Mouse (Mus musculus): Measurements from ENCODE around the gene Sept10.
A peak's percentile ranks its signal among the peaks of the same experiment; 100 is the strongest.

Gene Sept10

GRCm38 (mm10) chr10:59221473-59222270, at the start of gene Sept10, which contains the start of gene Sowahc:
TSS of gene Sept10 (minus strand) at chr10:59221847.
TSS of gene Sowahc (plus strand) at chr10:59221953.
- peak; percentile 93 for DNase-seq (ENCODE audit: low spot score)

GRCm38 (mm10) chr10:59268754-59269153, 47.1 kb upstream of the Sept10 start:
- DNase-seq (ENCODE audit: low spot score), result no peak

DNA sequence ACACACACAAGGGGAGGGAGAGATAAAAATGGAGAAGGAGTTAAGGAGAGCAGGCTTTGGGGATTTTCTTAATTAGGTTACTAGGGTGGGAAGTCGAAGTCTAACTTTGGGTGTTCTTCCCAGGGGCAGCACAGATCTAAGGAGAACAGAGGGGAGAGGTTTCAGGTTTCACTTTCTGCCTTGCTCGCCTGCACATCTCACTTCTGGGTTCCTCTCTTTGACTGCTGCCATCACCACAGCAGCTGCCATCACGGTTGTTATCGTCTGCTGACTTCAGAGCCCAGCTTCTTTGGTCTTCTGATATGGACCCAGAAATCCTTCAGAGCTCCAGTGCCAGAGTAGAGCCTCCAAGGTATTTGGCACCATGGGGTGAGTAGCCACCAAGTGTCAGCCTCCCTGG, 46.5 kb upstream of the Sept10 start:
- no peak for DNase-seq (ENCODE audit: low spot score)

- DNase-seq (ENCODE audit: low spot score), result no peak
Observed at GRCm38 (mm10) chr10:59267275-59267674, 45.6 kb upstream of the Sept10 start.

- DNase-seq (ENCODE audit: low spot score), result no peak
Observed at GRCm38 (mm10) chr10:59266097-59266496, 44.5 kb upstream of the Sept10 start.

- no peak for DNase-seq (ENCODE audit: low spot score)
Observed at GRCm38 (mm10) chr10:59265674-59266073, 44.0 kb upstream of the Sept10 start.

GRCm38 (mm10) chr10:59265067-59265466, 43.4 kb upstream of the Sept10 start:
- no peak for DNase-seq (ENCODE audit: low spot score)

DNA sequence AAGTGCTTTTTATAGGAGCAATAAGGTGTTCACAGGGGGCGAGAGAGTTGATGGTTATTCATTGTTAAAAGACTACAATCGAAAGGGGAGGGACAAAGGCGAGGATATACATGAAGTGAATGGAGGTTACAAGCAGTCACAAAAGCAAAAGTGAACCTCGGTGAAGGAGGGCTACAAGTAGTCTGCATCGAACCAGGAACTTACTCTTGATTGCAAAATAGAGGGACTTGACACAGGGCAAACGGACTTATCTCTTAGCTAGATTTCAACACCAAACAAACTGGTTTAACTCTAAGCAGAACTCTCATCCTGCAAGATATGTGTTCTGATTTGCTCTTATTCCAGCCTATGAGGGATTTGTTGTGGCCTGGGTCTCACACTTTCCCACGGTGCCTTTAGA, 41.3 kb upstream of the Sept10 start:
- DNase-seq (ENCODE audit: low spot score), result no peak

DNA sequence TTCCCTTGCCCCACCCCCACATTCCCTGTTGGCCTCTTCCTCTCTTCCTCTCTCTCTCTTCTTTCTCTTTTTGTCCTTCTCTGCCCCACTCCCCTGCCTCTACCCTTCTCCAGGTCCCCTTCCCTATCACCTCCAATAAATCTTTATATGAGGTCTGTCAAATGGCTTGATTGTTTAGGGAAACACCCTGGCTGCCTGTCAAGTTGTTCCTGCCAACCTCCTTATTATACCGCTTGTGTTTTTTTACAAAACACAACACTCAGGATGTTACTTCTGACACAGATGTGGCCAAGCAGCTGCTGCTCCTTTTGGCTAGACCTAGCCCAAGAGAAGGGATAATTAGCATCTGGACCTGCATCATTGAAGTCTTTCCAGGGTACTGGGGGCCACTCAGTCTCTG, 40.4 kb upstream of the Sept10 start:
- DNase-seq (ENCODE audit: low spot score), result no peak

DNA sequence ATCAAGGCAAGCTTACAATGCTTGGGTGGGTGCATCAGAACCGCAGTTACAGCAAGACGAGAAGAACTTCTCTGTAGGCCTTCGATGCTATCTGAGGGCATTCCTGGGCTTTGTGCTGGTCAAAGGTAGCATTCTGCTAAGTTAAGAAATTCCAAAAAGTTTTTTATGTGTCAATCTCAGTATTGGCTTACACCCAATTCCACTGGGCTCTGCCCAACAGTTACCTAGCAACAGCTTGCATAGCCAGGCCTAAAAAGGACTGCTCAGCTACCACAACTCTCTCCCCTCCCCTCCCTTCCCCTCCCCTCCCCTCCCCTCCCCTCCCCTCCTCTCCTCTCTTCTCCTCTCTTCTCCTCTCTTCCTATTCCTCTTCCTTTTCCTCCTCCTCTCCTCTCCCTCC, 40.0 kb upstream of the Sept10 start:
- no peak for DNase-seq (ENCODE audit: low spot score)

DNA sequence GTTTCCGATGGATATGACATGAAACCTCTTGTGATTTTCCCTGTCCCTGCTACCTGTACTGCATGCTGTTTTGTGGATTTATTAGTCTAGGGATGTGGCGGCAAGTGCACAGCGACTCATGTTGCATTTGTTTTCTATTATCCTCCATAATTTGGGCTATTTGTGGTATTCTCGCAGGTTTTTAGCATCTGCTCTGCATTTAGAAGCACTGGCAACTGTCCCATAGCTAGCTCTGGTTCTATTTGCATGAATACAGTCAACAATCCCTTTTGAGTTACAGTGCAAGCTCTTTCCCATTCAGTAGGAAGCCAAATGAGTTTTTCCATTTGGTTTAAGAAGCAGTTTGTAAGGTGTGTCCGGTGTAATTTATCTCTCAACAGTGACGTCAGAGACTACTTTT, 37.9 kb upstream of the Sept10 start:
- no peak for DNase-seq (ENCODE audit: low spot score)

DNA sequence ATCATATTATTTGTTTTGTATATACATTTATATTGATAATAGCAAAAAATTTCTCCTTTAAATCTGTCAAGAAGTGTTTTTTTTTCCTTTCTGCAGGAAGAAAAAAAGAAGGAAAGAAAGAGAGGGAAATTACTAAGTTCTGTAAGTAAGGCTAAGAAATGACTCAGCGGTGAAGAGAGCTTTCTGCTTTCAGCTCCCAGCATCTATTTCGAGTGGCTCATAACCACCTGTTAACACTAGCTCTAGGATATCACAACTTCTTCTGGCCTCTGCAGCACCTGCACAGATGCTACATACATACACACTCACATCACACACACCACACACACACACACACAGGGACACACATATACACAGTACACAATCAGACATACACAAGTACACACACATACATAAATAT, 34.9 kb upstream of the Sept10 start:
- no peak for DNase-seq (ENCODE audit: low spot score)

DNA sequence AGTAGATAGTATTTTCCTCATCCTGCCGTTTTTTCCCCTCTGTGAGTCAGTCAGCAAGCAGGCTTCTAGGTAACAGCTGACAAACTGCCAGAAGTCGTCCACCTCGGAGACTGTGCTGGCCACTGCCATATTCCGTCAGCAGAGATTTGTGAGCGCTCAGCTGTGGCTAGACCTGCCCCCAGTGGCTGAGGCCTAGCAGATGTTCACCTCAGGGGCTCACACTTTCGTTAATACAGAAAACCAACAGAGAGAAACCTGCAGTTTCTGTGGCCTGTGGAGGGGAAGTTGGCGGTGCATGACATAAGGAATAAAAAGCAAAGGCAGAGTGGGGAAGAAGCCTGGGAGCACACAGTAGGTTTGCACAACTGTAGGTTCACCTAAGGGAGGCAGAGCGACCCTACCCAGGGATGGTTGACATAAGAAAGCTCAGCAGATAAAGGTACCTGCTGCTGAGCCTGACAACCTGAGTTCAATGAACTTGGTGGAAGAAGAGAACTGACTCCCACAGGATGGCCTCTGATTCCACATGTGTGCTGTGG, 32.0 kb upstream of the Sept10 start:
- DNase-seq (ENCODE audit: low spot score), result no peak

DNA sequence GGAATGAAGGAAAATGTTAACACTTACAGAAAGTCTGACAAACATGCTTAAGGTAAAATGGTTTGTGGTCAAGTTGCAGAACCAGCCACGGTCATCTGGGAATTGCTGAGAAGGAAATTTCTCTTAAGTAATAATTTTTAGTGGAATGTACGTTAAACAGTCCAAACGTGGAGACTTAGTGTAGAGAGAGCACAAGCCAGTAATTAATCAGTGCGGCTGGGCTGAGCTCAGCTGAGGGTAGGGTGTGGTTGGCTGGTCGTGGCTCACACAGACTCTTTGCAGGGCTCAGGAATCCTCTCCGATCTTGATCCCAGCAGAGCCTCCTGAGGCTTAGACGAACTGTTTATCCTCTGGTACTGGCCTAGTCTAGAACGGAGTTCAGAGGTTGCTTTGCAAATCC, 30.7 kb upstream of the Sept10 start:
- DNase-seq (ENCODE audit: low spot score), result no peak

DNA sequence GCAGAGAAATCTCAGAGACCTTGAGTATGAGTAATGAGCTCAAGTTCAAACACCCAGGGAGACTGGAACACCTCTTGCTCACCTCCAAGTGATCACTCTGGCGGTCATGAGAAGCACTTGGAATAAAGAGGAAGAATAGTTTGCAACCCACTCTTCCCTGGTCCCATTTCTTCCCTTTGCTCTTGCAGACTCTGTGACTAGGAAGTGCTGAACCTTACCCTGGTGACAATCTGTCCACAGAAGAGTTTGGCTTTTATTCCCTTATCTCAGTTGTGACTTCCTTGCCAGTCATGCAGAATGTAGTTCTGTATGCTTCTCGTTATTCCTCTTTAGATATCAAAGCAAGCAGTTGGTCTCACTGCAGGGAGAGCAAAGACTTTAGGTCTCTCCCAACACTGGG, 30.3 kb upstream of the Sept10 start:
- DNase-seq (ENCODE audit: low spot score), result no peak

DNA sequence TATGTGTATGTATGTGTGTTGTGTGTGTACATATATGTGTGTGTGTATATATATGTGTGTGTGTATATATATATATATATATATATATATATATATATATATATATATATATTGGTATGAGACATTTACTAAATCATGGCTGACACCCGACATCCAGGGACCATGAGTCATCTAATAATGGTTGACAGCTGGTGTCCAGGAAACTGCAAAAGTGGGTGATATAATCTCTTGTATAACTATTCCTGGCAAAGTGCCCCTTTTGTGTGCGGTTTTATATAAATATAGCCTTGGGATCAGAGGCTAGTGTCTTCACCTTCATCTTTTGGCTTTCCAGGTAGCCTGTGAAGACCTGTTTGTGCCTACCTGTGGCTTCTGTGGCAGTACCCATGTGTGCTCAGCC, 29.0 kb upstream of the Sept10 start:
- DNase-seq (ENCODE audit: low spot score), result no peak

DNA sequence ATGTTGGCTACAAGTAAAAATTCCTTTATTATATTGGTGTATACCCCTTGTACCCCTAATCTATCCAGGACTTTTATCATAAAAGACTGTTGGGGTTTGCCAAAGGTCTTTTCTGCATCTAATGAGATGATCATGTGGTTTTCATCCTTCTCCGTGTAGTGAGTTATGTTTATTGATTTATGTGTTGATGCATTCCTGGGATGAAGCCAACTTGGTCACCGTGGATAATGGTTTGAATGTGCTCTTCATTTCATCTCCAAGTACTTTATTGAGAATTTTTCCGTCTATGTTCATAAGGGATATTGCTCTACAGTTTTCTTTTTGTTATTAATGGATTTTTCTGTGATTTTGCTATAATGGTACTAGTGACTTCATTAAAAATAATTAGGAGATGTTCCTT, 27.9 kb upstream of the Sept10 start:
- no peak for DNase-seq (ENCODE audit: low spot score)

- DNase-seq (ENCODE audit: low spot score), result peak; percentile 33
Observed at GRCm38 (mm10) chr10:59241141-59241541, 19.5 kb upstream of the Sept10 start.

DNA sequence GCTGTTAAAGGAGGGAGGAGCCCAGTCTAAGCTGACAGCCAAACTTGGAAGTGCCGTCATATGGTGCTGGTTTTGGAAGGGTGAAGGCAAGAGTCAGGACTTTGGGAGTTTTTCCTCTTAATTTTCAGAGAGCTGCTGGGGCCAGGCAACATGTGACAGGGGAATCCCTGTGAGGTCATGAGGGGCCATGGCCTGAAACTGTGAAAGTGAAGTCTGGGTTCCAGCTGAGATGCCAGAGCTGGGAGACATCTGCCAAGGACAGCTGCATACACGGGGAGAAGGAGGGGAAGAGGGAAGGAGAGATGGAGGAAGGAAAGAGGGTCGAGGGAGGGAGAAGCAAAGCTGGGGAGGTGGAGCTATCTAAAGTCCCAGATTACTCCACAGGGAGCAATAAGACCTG, 16.1 kb upstream of the Sept10 start:
- DNase-seq (ENCODE audit: low spot score), result no peak

DNA sequence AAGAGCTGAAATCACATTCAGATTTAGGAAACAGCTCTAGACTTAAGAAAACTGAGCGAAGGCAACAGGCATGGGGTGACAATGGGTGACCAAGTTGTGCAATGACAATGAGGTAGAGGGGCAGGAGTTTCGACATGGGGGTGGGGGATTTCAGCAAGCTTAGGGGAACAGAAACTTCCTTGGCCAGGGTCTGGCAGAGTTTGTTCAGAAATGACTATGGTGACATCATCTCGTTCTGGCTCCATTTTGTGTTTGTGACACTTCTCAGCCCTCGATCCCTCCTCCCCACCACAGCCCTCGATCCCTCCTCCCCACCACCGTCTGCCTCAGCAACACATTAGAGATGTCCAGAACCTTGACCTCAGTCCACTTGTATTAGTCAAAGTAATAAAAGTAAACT, 14.8 kb upstream of the Sept10 start:
- DNase-seq (ENCODE audit: low spot score), result no peak

- no peak for DNase-seq (ENCODE audit: low spot score)
Observed at GRCm38 (mm10) chr10:59235847-59236246, 14.2 kb upstream of the Sept10 start.

GRCm38 (mm10) chr10:59235227-59235626, 13.6 kb upstream of the Sept10 start:
- DNase-seq (ENCODE audit: low spot score), result no peak

GRCm38 (mm10) chr10:59229205-59229820, 7.7 kb upstream of the Sept10 start:
- DNase-seq (ENCODE audit: low spot score), result no peak

DNA sequence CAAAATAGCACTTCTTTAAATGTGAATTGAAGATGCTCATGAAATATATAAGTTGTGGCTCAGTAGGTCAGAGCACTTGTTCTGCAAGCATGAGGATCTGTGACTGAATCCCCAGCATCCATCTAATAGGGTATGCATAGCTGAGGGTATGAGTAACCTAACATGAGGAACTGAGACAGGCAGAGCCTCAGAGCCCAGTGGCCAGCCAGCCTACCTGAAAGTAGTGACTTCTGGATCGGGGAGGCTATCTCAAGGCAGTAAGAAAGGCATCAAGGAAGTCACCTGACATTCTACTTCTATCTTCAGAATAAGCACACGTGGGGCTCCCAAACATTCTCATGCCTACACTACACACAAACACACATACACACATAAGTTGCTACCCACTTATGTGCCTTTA, 3.5 kb upstream of the Sept10 start:
- DNase-seq (ENCODE audit: low spot score), result no peak

Measured in ovary, postnatal 14 days (tissue).